Mouse (Mus musculus) kidney, postnatal 10 days (tissue): ENCODE data around the gene Rps3.

Source experiments
- DNase-seq: peaks from one replicate; pipeline ENCODE4 v3.0.0; 2021; ENCODE audit warnings: mixed read lengths

Rps3 gene

GRCm38 (mm10) chr7:99436530-99436929, 47.0 kb downstream of the Rps3 start:
- no peak for DNase-seq

GRCm38 (mm10) chr7:99434672-99435250, 48.8 kb downstream of the Rps3 start:
- no peak for DNase-seq

- DNase-seq: no peak
Measured at GRCm38 (mm10) chr7:99432863-99433262, 50.7 kb downstream of the Rps3 start.

GRCm38 (mm10) chr7:99432248-99432647, 51.3 kb downstream of the Rps3 start:
- DNase-seq: no peak

GRCm38 (mm10) chr7:99430246-99430645, 53.3 kb downstream of the Rps3 start:
- no peak for DNase-seq

GRCm38 (mm10) chr7:99429786-99430185, 53.8 kb downstream of the Rps3 start:
- DNase-seq: no peak

GRCm38 (mm10) chr7:99428836-99429235, 54.7 kb downstream of the Rps3 start:
- DNase-seq: no peak

- no peak for DNase-seq
Measured at GRCm38 (mm10) chr7:99427987-99428386, 55.6 kb downstream of the Rps3 start.
